Mouse (Mus musculus): ENCODE data around the gene Umad1. TPM values are rescaled to one million over a fixed set of nuclear protein-coding genes. Genes with fewer than 3 reads are reported as not detected.

The Umad1 gene
- polyA plus RNA-seq, 1 experiment = 5.9 TPM

DNA sequence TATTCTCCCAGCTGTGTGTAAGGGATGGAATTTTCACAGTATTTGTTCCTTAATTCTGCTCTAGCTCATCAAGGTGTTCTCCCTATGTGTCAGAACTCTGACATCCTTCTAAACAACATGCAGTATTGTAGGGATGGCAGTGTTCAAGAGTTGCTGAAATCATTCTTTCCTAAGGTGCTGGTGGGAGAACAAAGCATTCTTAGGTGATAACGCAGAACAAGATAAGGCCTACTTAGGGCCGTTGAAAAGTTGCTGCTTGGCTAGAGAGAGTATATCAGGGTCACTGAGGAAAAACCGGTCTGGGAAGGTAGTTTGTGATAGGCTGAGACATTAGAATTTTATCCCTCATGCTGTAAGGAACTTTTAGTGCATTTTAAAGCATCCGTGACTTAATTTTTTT lies 17.3 kb downstream of the Umad1 start:
- no peaks in the 10 kb centered on the region for H3K27me3 ChIP-seq (ENCODE audit: control insufficient read depth, insufficient read depth, insufficient read length)
- no peaks in the 10 kb centered on the region for H3K36me3 ChIP-seq (ENCODE audit: control insufficient read depth, insufficient read depth)
- TF ChIP-seq POLR2A (IDR thresholded peaks at IDR 0.05; ENCODE audit: insufficient read length, low read depth) (no peak), CEBPB (IDR thresholded peaks at IDR 0.05; ENCODE audit: insufficient read depth, poor library complexity, severe bottlenecking) (no peak)
- H3K4me2 ChIP-seq (ENCODE audit: low read depth) = no peak overlapping the region
- H3K4me3 ChIP-seq = no peak overlapping the region
- no peaks in the 10 kb centered on the region for H3K79me2 ChIP-seq (ENCODE audit: control insufficient read depth, insufficient read depth)
- no peak overlapping the region for H3ac ChIP-seq (ENCODE audit: control insufficient read depth, insufficient read length)

DNA sequence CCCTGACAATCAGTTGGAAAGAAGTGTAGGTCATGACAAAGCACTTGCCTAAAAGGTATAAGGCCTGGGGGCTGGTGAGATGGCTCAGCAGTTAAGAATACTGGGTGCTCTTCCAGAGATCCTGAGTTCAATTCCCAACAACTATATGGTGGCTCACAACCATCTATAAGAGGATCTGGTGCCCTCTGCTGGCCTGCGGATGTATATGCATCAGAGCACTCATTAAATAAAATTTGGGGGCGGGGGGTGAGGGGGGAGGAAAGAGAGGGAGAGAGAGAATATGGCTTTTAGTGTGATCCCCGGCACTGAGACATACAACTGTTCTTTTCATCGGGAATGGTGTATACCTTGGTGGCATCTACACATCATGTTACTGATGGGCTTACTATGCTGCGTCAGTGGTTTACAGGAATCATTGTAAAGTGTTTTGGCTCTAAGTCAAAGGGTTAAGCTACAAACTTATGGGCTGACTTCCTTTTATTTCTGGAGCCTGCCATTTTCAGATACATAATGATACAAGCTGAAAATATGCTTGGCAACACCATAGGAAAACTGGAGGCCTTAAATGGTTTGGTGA lies 19.4 kb downstream of the Umad1 start:
- TF ChIP-seq POLR2A (IDR thresholded peaks at IDR 0.05; ENCODE audit: insufficient read length, low read depth) (no peak), REST (IDR thresholded peaks at IDR 0.05; ENCODE audit: insufficient read depth, insufficient read length) (no peak), CEBPB (IDR thresholded peaks at IDR 0.05; ENCODE audit: insufficient read depth, poor library complexity, severe bottlenecking) (no peak), E2F4 (IDR thresholded peaks at IDR 0.05; ENCODE audit: insufficient read depth) (no peak), MYOD1 (IDR thresholded peaks at IDR 0.05; ENCODE audit: control insufficient read depth in 1 of 3, insufficient read length in 2 of 3, low read depth in 2 of 3) (no peak), MYOG (IDR thresholded peaks at IDR 0.05; ENCODE audit: control insufficient read depth in 1 of 3, insufficient read depth in 1 of 3, insufficient read length in 2 of 3, low read depth in 2 of 3) (no peak), TCF3 (IDR thresholded peaks at IDR 0.05; ENCODE audit: insufficient read length, low read depth) (no peak), SRF (IDR thresholded peaks at IDR 0.05; ENCODE audit: control insufficient read depth, insufficient read length, low read depth) (no peak), TCF12 (IDR thresholded peaks at IDR 0.05; ENCODE audit: insufficient read depth, poor library complexity, severe bottlenecking) (no peak), USF1 (IDR thresholded peaks at IDR 0.05; ENCODE audit: low read depth) (no peak), MAX (IDR thresholded peaks at IDR 0.05; ENCODE audit: low read depth) (no peak), POLR2AphosphoS2 (IDR thresholded peaks at IDR 0.05; ENCODE audit: insufficient read length, low read depth) (no peak)
- H3K79me2 ChIP-seq (ENCODE audit: control insufficient read depth, insufficient read depth) = no peaks in the 10 kb centered on the region
- no peak overlapping the region for H3K4me2 ChIP-seq (ENCODE audit: low read depth)
- no peak overlapping the region for H3K4me3 ChIP-seq
- no peak overlapping the region for H3ac ChIP-seq (ENCODE audit: control insufficient read depth, insufficient read length)
- H3K36me3 ChIP-seq (ENCODE audit: control insufficient read depth, insufficient read depth) = no peaks in the 10 kb centered on the region
- no peaks in the 10 kb centered on the region for H3K27me3 ChIP-seq (ENCODE audit: control insufficient read depth, insufficient read depth, insufficient read length)

GRCm38 (mm10) chr6:8283255-8283654 lies 24.2 kb downstream of the Umad1 start:
- no peak overlapping the region for H3K4me2 ChIP-seq (ENCODE audit: low read depth)
- H3K27me3 ChIP-seq (ENCODE audit: control insufficient read depth, insufficient read depth, insufficient read length) = no peaks in the 10 kb centered on the region
- no peak for TF ChIP-seq TCF12 (IDR thresholded peaks at IDR 0.05; ENCODE audit: insufficient read depth, poor library complexity, severe bottlenecking)
- TF ChIP-seq POLR2A (IDR thresholded peaks at IDR 0.05; ENCODE audit: insufficient read length, low read depth) = no peak
- no peak for TF ChIP-seq E2F4 (IDR thresholded peaks at IDR 0.05; ENCODE audit: insufficient read depth)
- TF ChIP-seq TCF3 (IDR thresholded peaks at IDR 0.05; ENCODE audit: insufficient read length, low read depth) = no peak
- no peak for TF ChIP-seq REST (IDR thresholded peaks at IDR 0.05; ENCODE audit: insufficient read depth, insufficient read length)
- TF ChIP-seq SRF (IDR thresholded peaks at IDR 0.05; ENCODE audit: control insufficient read depth, insufficient read length, low read depth) = no peak
- TF ChIP-seq MAX (IDR thresholded peaks at IDR 0.05; ENCODE audit: low read depth) = no peak
- no peak for TF ChIP-seq USF1 (IDR thresholded peaks at IDR 0.05; ENCODE audit: low read depth)
- TF ChIP-seq MYOD1 (IDR thresholded peaks at IDR 0.05; ENCODE audit: control insufficient read depth in 1 of 3, insufficient read length in 2 of 3, low read depth in 2 of 3) = no peak
- TF ChIP-seq MYOG (IDR thresholded peaks at IDR 0.05; ENCODE audit: control insufficient read depth in 1 of 3, insufficient read depth in 1 of 3, insufficient read length in 2 of 3, low read depth in 2 of 3) = no peak
- no peaks in the 10 kb centered on the region for H3K36me3 ChIP-seq (ENCODE audit: control insufficient read depth, insufficient read depth)
- no peaks in the 10 kb centered on the region for H3K79me2 ChIP-seq (ENCODE audit: control insufficient read depth, insufficient read depth)
- no peak overlapping the region for H3ac ChIP-seq (ENCODE audit: control insufficient read depth, insufficient read length)
- no peak overlapping the region for H3K4me3 ChIP-seq

DNA sequence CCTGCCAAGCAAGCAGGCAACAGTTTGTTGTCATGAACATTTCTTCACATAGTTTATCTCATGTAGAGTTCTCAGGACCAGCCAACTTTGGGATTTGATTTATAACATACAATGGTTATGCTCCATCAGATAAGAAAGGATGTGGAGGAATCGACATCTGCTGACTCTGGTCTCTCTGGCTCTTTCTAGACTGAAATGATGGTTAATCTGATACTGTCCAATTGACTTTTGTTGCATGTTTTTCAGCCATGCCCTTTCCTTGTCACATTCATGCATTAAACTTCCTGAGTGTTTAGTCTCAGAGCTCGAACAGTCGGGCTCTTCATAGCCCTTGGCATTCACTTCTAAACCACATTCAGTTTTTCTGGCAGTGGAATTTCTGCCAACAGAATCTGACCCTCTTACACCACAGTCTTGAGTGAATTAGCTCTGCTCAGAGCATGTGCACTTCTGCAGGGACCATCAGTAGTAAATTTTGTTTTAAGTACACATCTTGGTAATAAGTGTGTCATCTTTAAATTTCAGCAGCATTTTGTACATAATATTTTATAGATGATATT lies 26.4 kb downstream of the Umad1 start:
- H3K27me3 ChIP-seq (ENCODE audit: control insufficient read depth, insufficient read depth, insufficient read length) = no peaks in the 10 kb centered on the region
- H3K79me2 ChIP-seq (ENCODE audit: control insufficient read depth, insufficient read depth) = no peaks in the 10 kb centered on the region
- peak overlapping the region; percentile 14 for H3K4me2 ChIP-seq (ENCODE audit: low read depth)
- H3K4me3 ChIP-seq = no peak overlapping the region
- no peak overlapping the region for H3ac ChIP-seq (ENCODE audit: control insufficient read depth, insufficient read length)
- no peaks in the 10 kb centered on the region for H3K36me3 ChIP-seq (ENCODE audit: control insufficient read depth, insufficient read depth)
- no peak for TF ChIP-seq MAX (IDR thresholded peaks at IDR 0.05; ENCODE audit: low read depth)

- TF ChIP-seq MAX (IDR thresholded peaks at IDR 0.05; ENCODE audit: low read depth) = no peak
- TF ChIP-seq MYOG (IDR thresholded peaks at IDR 0.05; ENCODE audit: control insufficient read depth in 1 of 3, insufficient read depth in 1 of 3, insufficient read length in 2 of 3, low read depth in 2 of 3) = no peak
- TF ChIP-seq TCF12 (IDR thresholded peaks at IDR 0.05; ENCODE audit: insufficient read depth, poor library complexity, severe bottlenecking) = no peak
- TF ChIP-seq MYOD1 (IDR thresholded peaks at IDR 0.05; ENCODE audit: control insufficient read depth in 1 of 3, insufficient read length in 2 of 3, low read depth in 2 of 3) = no peak
- no peak for TF ChIP-seq CEBPB (IDR thresholded peaks at IDR 0.05; ENCODE audit: insufficient read depth, poor library complexity, severe bottlenecking)
- TF ChIP-seq POLR2A (IDR thresholded peaks at IDR 0.05; ENCODE audit: insufficient read length, low read depth) = no peak
- no peak for TF ChIP-seq POLR2AphosphoS2 (IDR thresholded peaks at IDR 0.05; ENCODE audit: insufficient read length, low read depth)
- TF ChIP-seq TCF3 (IDR thresholded peaks at IDR 0.05; ENCODE audit: insufficient read length, low read depth) = no peak
- no peak for TF ChIP-seq USF1 (IDR thresholded peaks at IDR 0.05; ENCODE audit: low read depth)
- TF ChIP-seq REST (IDR thresholded peaks at IDR 0.05; ENCODE audit: insufficient read depth, insufficient read length) = no peak
- TF ChIP-seq SRF (IDR thresholded peaks at IDR 0.05; ENCODE audit: control insufficient read depth, insufficient read length, low read depth) = no peak
- TF ChIP-seq E2F4 (IDR thresholded peaks at IDR 0.05; ENCODE audit: insufficient read depth) = no peak
- Histone ChIP-seq H3K27me3 (ENCODE audit: control insufficient read depth, insufficient read depth, insufficient read length) (no peaks in the 10 kb centered on the region), H3K36me3 (ENCODE audit: control insufficient read depth, insufficient read depth) (no peaks in the 10 kb centered on the region), H3K4me3 (no peak overlapping the region), H3K79me2 (ENCODE audit: control insufficient read depth, insufficient read depth) (no peaks in the 10 kb centered on the region), H3ac (ENCODE audit: control insufficient read depth, insufficient read length) (no peak overlapping the region), H3K4me2 (ENCODE audit: low read depth) (no peak overlapping the region)
These were observed 27.1 kb downstream of the Umad1 start for GRCm38 (mm10) chr6:8286146-8286545.
